Mouse (Mus musculus) cerebellum, postnatal 4 days (tissue): ENCODE measurements around the gene B4galt5.
A peak's percentile ranks its signal among the peaks of the same experiment; 100 is the strongest.

Experiments
- DNase-seq, 2 experiments: peaks; one replicate each; pipeline ENCODE4 v3.0.0; 2022; ENCODE audit warnings: low spot score in 2 of 2, mixed read lengths in 1 of 2

Gene B4galt5

GRCm38 (mm10) chr2:167278751-167279526, 70.0 kb downstream of the B4galt5 start:
- DNase-seq: peak; percentile 55 to 74

DNA sequence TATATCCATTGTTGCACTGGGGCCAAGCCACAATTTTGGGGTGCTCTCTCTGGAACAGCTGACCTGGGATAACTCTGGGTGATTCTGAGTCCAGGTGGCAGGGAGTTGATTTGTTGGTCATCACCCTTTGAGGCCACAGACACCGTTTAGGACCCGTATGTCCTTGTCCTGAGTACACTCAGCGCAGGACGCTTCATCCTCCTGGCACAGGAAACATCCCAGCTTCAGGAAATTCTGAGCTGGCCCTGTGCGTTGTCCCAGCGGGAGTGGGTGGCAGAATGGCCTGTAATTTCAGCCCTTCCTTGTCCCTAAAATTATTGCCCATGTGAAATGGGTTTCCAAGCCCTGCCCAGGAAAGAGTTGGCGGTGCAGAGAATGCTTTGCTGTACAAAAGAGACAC, 71.0 kb downstream of the B4galt5 start:
- DNase-seq: peak in 1 of 2 experiments; percentile 7

DNA sequence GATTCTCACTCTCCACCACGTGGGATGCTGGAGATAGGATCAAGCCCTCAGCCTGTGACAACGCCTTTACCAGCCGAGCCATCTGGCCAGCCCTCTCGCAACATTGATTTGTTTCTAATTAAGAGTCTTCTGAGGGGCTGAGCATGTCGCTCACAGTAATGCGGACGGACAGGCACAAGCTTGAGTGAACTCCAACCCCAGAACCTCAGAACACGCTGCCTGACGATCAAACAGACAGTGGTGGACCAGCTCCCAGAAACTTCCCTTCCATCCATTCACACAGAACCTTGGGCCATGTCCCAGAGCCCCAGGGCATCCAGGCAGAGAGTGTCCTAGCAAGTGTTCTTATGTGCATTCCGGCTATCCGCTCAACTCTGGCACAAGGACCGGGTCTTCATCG, 72.0 kb downstream of the B4galt5 start:
- DNase-seq: peak; percentile 19 to 53

- no peak for DNase-seq
Measured at GRCm38 (mm10) chr2:167275856-167276255, 73.1 kb downstream of the B4galt5 start.

GRCm38 (mm10) chr2:167274713-167275465, 74.1 kb downstream of the B4galt5 start:
- no peak for DNase-seq

GRCm38 (mm10) chr2:167273206-167273740, 75.7 kb downstream of the B4galt5 start:
- DNase-seq: no peak

DNA sequence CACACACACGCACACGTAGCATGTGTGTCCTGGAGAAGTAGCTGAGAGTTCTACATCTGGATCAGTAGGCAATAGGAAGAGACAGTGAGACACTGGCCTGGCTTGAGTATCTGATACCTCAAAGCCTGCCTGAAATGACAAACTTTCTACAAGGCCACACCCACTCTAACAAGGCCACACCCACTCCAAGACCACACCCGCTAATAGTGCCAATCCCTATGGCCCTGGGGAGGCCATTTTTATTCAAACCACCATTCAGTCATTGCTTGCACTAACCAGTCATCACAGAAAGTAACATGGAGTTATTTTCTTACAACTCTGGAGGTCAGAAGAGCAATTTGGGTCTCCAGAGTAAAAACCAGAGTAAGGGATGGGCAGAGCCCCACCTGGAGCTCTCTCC, 76.3 kb downstream of the B4galt5 start:
- DNase-seq: no peak

DNA sequence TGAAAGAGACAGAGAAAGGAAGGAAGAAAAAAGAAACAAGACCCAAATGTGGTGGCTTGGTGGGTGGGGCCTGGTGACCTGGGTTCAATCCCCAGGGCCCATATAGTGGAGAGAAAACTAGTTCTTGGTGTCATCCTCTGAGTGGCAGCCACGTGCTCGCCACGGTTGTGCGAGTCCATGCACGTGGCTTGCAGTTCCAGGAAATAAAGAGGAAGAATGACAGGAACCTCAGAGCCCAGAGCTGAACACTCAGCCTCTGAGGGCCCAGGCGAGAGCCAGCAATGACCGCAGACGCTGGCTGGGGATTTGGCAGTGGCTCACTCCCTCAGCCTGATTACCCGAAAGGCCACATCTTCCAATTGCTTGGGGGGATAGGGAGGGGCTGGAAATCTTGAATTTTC, 77.9 kb downstream of the B4galt5 start:
- no peak for DNase-seq

DNA sequence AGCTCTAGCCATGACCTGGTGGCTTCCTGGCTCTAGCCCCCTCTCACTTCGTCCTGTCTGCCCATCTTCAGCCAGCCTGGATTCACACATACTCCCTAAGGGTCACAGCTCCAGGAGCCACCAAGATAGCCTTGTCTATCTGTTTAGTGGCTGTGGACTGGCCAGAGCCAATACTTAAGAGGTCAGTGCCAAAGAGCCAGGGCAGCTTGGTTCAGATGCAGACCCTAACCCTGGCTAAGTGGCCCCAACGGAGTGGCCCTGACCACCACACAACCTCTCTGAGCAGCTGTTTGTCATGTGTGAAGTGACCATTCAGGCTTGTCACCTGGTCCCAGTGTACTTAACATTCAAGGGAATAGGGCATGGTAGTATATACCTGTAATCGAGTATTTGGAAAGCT, 78.5 kb downstream of the B4galt5 start:
- DNase-seq: no peak

DNA sequence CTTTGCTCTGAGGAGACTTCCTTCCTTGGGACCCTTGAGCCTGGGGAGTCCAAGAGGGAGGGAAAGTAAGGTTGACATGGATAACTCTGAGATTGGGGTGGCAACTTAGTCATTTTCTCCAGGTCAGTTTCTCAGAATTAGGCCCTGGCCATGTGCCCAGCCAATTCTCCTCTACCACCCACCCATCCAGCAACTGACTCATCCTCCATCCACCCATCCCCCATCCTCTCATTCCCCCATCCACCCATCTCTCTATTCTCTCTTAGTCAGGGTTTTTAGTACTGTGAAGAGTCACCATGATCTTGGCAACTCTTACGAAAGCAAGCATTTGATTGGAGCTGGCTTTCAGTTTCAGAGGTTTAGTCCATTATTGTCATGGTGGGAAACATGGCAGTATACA, 80.3 kb downstream of the B4galt5 start:
- no peak for DNase-seq

GRCm38 (mm10) chr2:167268411-167268690, 80.6 kb downstream of the B4galt5 start:
- DNase-seq: no peak

DNA sequence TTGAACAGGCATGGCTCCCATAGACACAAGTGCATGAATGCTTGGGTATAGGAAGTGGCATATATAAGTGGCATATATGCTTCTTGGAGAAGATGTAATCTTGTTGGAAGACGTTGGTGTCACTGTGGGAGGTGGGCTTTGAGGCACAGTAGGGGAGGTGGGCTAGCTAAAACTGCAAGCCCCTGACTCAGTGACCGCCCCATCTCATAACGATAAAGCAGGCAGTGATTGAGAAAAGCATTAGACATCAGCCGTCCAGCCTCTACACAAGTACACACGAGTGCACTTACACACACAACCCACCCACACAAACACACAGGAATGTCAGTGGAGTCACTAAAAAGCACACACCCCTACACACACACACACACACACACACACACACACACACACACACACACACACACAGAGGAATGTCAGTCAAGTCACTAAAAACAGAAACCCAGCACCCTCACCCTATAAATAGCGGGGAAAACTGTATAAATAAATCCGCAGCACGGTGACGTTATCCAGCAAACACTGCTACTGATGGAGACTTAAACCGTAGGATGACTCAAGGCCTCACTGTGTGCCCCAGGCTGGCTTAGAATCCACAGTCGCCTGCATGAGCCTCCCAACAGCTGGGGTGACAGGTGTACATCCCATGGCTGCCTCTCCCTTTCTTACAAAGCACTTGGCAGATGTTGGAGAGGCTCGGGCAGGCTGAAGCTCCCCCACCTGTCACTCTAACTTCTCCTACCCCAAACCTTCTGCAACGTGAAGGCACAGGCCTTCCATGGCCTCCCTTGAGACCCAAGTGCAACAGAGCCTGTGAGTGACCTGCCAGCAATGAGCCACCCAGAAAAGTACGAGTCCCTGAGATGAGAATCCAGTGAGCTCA, 81.2 kb downstream of the B4galt5 start:
- no peak for DNase-seq

DNA sequence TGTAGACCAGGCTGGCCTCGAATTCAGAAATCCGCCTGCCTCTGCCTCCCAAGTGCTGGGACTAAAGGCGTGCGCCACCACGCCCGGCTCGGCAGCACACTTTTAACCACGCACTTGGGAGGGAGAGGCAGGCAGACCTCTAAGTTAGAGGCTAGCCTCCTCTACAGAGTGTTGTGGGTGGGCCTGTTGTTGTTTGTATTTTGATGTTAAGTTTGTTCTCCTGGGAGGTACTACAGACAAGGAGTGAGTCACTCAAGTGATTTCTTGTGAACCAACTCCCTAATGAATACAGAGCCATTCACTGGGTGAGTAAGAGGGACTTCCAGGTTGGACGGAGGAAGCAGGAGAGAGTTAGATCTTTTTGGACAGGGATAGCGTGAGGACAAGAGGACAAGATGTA, 82.8 kb downstream of the B4galt5 start:
- no peak for DNase-seq

- DNase-seq: peak in 1 of 2 experiments; percentile 17
Measured at GRCm38 (mm10) chr2:167265806-167266205, 83.2 kb downstream of the B4galt5 start.

DNA sequence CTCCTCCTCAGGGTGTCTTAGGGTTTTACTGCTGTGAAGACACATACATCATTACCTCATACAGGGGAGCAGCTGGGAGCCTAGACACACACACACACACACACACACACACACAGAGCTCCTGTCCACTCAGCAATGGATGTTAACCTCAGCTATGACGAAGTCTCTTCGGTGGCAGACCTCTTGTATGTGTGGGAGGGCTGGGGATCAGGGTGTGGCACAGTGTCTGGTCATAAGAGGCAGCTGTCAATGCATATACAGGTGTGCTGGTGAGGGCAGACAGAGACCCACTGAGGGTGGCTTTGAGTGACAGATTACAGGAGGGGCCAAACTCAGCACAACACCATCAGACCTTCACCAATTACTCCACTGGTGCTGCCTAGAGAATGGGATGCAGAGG, 84.0 kb downstream of the B4galt5 start:
- DNase-seq: peak in 1 of 2 experiments; percentile 18

GRCm38 (mm10) chr2:167263931-167264330, 85.1 kb downstream of the B4galt5 start:
- no peak for DNase-seq

GRCm38 (mm10) chr2:167263040-167263810, 85.8 kb downstream of the B4galt5 start:
- DNase-seq: no peak

DNA sequence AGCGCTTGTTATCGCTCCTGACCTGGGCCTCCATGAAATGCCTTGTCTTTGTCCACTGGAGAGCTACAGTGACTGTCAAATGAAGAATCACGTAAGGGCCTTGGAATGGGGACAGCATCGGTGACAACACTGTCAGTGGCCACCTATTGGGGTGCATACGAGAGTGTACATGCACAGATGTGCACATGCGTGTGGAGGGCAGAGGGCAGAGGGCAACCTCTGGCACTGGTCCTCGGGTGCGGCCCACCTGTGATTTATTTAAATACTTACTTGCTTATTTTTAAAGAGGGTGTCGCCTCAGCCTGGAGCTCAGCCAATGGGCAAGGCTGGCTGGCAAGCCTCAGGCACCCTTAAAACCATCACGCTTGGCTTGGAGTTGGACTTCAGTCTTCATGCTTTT, 86.5 kb downstream of the B4galt5 start:
- DNase-seq: no peak

GRCm38 (mm10) chr2:167261106-167261505, 87.9 kb downstream of the B4galt5 start:
- DNase-seq: no peak

DNA sequence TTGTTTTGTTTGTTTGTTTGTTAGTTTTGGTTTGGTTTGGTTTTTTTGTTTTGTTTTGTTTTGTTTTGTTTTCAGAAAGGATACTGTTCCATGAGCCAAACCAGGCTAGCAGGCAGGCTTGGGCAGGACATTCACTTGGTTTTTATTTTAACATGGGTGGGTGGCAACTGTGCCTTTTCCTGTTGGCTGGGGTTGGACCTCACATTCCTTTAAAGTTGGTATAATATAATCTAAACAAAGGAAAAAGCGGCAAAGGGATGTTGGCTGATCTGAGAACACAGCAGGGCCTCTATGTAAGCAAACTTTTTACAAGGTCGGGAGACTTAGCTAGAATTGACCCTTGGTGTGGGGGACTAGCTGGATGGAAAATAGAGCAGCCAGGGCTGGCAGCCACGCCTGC, 91.2 kb downstream of the B4galt5 start:
- no peak for DNase-seq

GRCm38 (mm10) chr2:167254808-167255207, 94.2 kb downstream of the B4galt5 start:
- DNase-seq: no peak
